Mouse (Mus musculus): ENCODE measurements around the gene Dnmbp. TPM values are rescaled to one million over a fixed set of nuclear protein-coding genes. Genes with fewer than 3 reads are reported as not detected.

Dnmbp gene
- polyA plus RNA-seq, 2 experiments, result 23.3 to 33.0 TPM

GRCm38 (mm10) chr19:43809331-43809730 is 130.7 kb downstream of the Dnmbp start:
- ATAC-seq (ENCODE audit: low FRiP score, low read depth) (no peak), DNase-seq (ENCODE audit: low spot score) (no peak)
- Histone ChIP-seq H3K4me3 (replicated peaks; ENCODE audit: low read length) (no peak overlapping the region), H3K4me2 (replicated peaks; ENCODE audit: low read depth, low read length, severe bottlenecking) (no peak overlapping the region), H3K27me3 (ENCODE audit: control insufficient read depth, insufficient read depth, low read length) (no peaks in the 10 kb centered on the region), H3K36me3 (ENCODE audit: control insufficient read depth, insufficient read depth, low read length) (no peaks in the 10 kb centered on the region), H3K9me3 (ENCODE audit: control insufficient read depth, low read length) (no peaks in the 10 kb centered on the region), H3K9ac (ENCODE audit: low read depth, low read length, severe bottlenecking) (no peak overlapping the region), H3K4me1 (ENCODE audit: control insufficient read depth, insufficient read depth, low read length) (no peaks in the 10 kb centered on the region), H3K27ac (replicated peaks; ENCODE audit: low read depth, low read length) (no peak overlapping the region)
- TF ChIP-seq POLR2A (IDR thresholded peaks at IDR 0.05; ENCODE audit: borderline replicate concordance, extremely low read depth, insufficient read depth, insufficient read length), result no peak
- WGBS, result 42% methylated on average over 4 of the region's 4 CpGs

- DNase-seq (ENCODE audit: low spot score) (no peak), ATAC-seq (ENCODE audit: low FRiP score, low read depth) (no peak)
- H3K4me2 ChIP-seq (replicated peaks; ENCODE audit: low read depth, low read length, severe bottlenecking), result no peak overlapping the region
Measured at GRCm38 (mm10) chr19:43803866-43804265, 136.1 kb downstream of the Dnmbp start.

GRCm38 (mm10) chr19:43801427-43802051 is 138.5 kb downstream of the Dnmbp start:
- no peak for DNase-seq (ENCODE audit: low spot score)
- ATAC-seq (ENCODE audit: low FRiP score, low read depth), result no peak
- no peak overlapping the region for H3K27ac ChIP-seq (replicated peaks; ENCODE audit: low read depth, low read length)
- H3K4me3 ChIP-seq (replicated peaks; ENCODE audit: low read length), result no peak overlapping the region
- no peak for TF ChIP-seq POLR2A (IDR thresholded peaks at IDR 0.05; ENCODE audit: borderline replicate concordance, extremely low read depth, insufficient read depth, insufficient read length)
- no peaks in the 10 kb centered on the region for H3K4me1 ChIP-seq (ENCODE audit: control insufficient read depth, insufficient read depth, low read length)
- no peaks in the 10 kb centered on the region for H3K36me3 ChIP-seq (ENCODE audit: control insufficient read depth, insufficient read depth, low read length)
- no peaks in the 10 kb centered on the region for H3K27me3 ChIP-seq (ENCODE audit: control insufficient read depth, insufficient read depth, low read length)
- no peaks in the 10 kb centered on the region for H3K9me3 ChIP-seq (ENCODE audit: control insufficient read depth, low read length)
- no peak overlapping the region for H3K9ac ChIP-seq (ENCODE audit: low read depth, low read length, severe bottlenecking)
- H3K4me2 ChIP-seq (replicated peaks; ENCODE audit: low read depth, low read length, severe bottlenecking), result no peak overlapping the region
- WGBS, result 74% methylated on average over 9 of the region's 9 CpGs

More at GRCm38 (mm10) chr19:43803866-43804265, 136.1 kb downstream of the Dnmbp start:
- Histone ChIP-seq H3K4me3 (replicated peaks; ENCODE audit: low read length) (no peak overlapping the region), H3K9me3 (ENCODE audit: control insufficient read depth, low read length) (no peaks in the 10 kb centered on the region), H3K27ac (replicated peaks; ENCODE audit: low read depth, low read length) (no peak overlapping the region), H3K27me3 (ENCODE audit: control insufficient read depth, insufficient read depth, low read length) (no peaks in the 10 kb centered on the region), H3K9ac (ENCODE audit: low read depth, low read length, severe bottlenecking) (no peak overlapping the region), H3K36me3 (ENCODE audit: control insufficient read depth, insufficient read depth, low read length) (no peaks in the 10 kb centered on the region), H3K4me1 (ENCODE audit: control insufficient read depth, insufficient read depth, low read length) (no peaks in the 10 kb centered on the region)
- no peak for TF ChIP-seq POLR2A (IDR thresholded peaks at IDR 0.05; ENCODE audit: borderline replicate concordance, extremely low read depth, insufficient read depth, insufficient read length)
- 84% methylated on average over 10 of the region's 10 CpGs for WGBS

- ATAC-seq (ENCODE audit: low FRiP score, low read depth) (no peak), DNase-seq (ENCODE audit: low spot score) (no peak)
- Histone ChIP-seq H3K9me3 (ENCODE audit: control insufficient read depth, low read length) (no peaks in the 10 kb centered on the region), H3K9ac (ENCODE audit: low read depth, low read length, severe bottlenecking) (no peak overlapping the region), H3K4me3 (replicated peaks; ENCODE audit: low read length) (no peak overlapping the region), H3K4me2 (replicated peaks; ENCODE audit: low read depth, low read length, severe bottlenecking) (no peak overlapping the region), H3K36me3 (ENCODE audit: control insufficient read depth, insufficient read depth, low read length) (no peaks in the 10 kb centered on the region), H3K27ac (replicated peaks; ENCODE audit: low read depth, low read length) (no peak overlapping the region), H3K4me1 (ENCODE audit: control insufficient read depth, insufficient read depth, low read length) (no peaks in the 10 kb centered on the region), H3K27me3 (ENCODE audit: control insufficient read depth, insufficient read depth, low read length) (no peaks in the 10 kb centered on the region)
- no peak for TF ChIP-seq POLR2A (IDR thresholded peaks at IDR 0.05; ENCODE audit: borderline replicate concordance, extremely low read depth, insufficient read depth, insufficient read length)
- 76% methylated on average over 5 of the region's 5 CpGs for WGBS
Measured at GRCm38 (mm10) chr19:43797216-43797615, 142.8 kb downstream of the Dnmbp start.

Other genes starting within 250 kb of the Dnmbp start
- 7.0 and 8.2 TPM in 2 replicates for gene Cutc, start 187.2 kb downstream of the Dnmbp start, polyA plus RNA-seq (2012; rRNA removed)
- 13.0 and 13.3 TPM in 2 replicates for gene Cutc, start 187.2 kb downstream of the Dnmbp start, polyA plus RNA-seq (2014; fragmentation: Nextera tagmentation; extraction: Ambion mirVana)
- gene Cox15, start 187.2 kb downstream of the Dnmbp start, polyA plus RNA-seq (2012; rRNA removed), result 15.8 and 17.7 TPM in 2 replicates
- gene Cox15, start 187.2 kb downstream of the Dnmbp start, polyA plus RNA-seq (2014; fragmentation: Nextera tagmentation; extraction: Ambion mirVana), result 7.7 and 8.8 TPM in 2 replicates
- gene Abcc2, start 158.0 kb downstream of the Dnmbp start, polyA plus RNA-seq (2012; rRNA removed), result 0.11 and 0.18 TPM in 2 replicates
- 0.32 TPM in 1 of 2 replicates, not detected in the other for gene Abcc2, start 158.0 kb downstream of the Dnmbp start, polyA plus RNA-seq (2014; fragmentation: Nextera tagmentation; extraction: Ambion mirVana)
- gene Cpn1, start 46.4 kb upstream of the Dnmbp start, polyA plus RNA-seq (2012; rRNA removed), result 0.19 and 0.26 TPM in 2 replicates
- gene Cpn1, start 46.4 kb upstream of the Dnmbp start, polyA plus RNA-seq (2014; fragmentation: Nextera tagmentation; extraction: Ambion mirVana), result 0.14 TPM in 1 of 2 replicates, not detected in the other
- gene Cyp2c23, start 89.0 kb upstream of the Dnmbp start, polyA plus RNA-seq (2012; rRNA removed), result 0.04 and 0.05 TPM in 2 replicates
- 0.12 TPM in 1 of 2 replicates, not detected in the other for gene Cyp2c23, start 89.0 kb upstream of the Dnmbp start, polyA plus RNA-seq (2014; fragmentation: Nextera tagmentation; extraction: Ambion mirVana)
- gene Erlin1, start 129.6 kb upstream of the Dnmbp start, polyA plus RNA-seq (2012; rRNA removed), result 31.4 and 35.9 TPM in 2 replicates
- 32.3 and 38.0 TPM in 2 replicates for gene Erlin1, start 129.6 kb upstream of the Dnmbp start, polyA plus RNA-seq (2014; fragmentation: Nextera tagmentation; extraction: Ambion mirVana)
- gene Chuk, start 167.3 kb upstream of the Dnmbp start, polyA plus RNA-seq (2012; rRNA removed), result 60.3 and 64.9 TPM in 2 replicates
- gene Chuk, start 167.3 kb upstream of the Dnmbp start, polyA plus RNA-seq (2014; fragmentation: Nextera tagmentation; extraction: Ambion mirVana), result 37.0 and 42.2 TPM in 2 replicates
- gene Cwf19l1, start 195.7 kb upstream of the Dnmbp start, polyA plus RNA-seq (2012; rRNA removed), result 21.6 and 25.2 TPM in 2 replicates
- 26.3 and 29.6 TPM in 2 replicates for gene Cwf19l1, start 195.7 kb upstream of the Dnmbp start, polyA plus RNA-seq (2014; fragmentation: Nextera tagmentation; extraction: Ambion mirVana)
- gene Bloc1s2, start 206.3 kb upstream of the Dnmbp start, polyA plus RNA-seq (2012; rRNA removed), result 50.5 and 74.8 TPM in 2 replicates
- gene Bloc1s2, start 206.3 kb upstream of the Dnmbp start, polyA plus RNA-seq (2014; fragmentation: Nextera tagmentation; extraction: Ambion mirVana), result 82.1 and 87.5 TPM in 2 replicates